Mouse (Mus musculus): ENCODE results near the gene Abhd12b. TPM values are rescaled to one million over a fixed set of nuclear protein-coding genes. Genes with fewer than 3 reads are reported as not detected.

Gene Abhd12b
- polyA plus RNA-seq, 1 experiment from 2014 or later = not detected

GRCm38 (mm10) chr12:70192267-70192727 lies 38.4 kb downstream of the Abhd12b start:
- Histone ChIP-seq H3K4me1 (peaks cover 15% of the 10 kb centered on the region), H3K27me3 (ENCODE audit: low read depth, poor library complexity, severe bottlenecking) (no peaks in the 10 kb centered on the region), H3K36me3 (no peaks in the 10 kb centered on the region), H3K27ac (peak overlapping the region; percentile 70), H3K9me3 (replicated peaks) (no peaks in the 10 kb centered on the region), H3K4me3 (peak overlapping the region; percentile 44)
- DNase-seq (ENCODE audit: low spot score) = peak; percentile 35
- 34% methylated on average over 19 of the region's 19 CpGs for WGBS

DNA sequence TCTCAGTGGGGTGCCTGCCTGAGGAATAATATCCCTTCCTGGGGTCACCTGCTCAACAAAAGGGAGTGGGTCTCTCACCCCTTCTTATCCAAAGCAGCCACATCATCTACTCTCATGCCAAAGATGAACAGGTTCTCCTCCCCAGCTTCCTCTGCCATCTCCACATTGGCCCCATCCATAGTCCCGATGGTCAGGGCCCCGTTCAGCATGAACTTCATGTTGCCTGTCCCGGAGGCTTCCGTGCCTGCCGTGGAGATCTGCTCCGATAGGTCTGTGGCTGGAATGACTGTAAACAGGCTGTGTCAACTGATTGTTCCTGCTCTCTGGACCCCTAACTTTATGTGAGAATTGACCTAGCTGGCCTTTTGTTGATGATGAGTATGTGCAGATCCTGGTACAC lies 41.5 kb downstream of the Abhd12b start:
- Histone ChIP-seq H3K36me3 (no peaks in the 10 kb centered on the region), H3K4me3 (no peak overlapping the region), H3K9me3 (replicated peaks) (no peaks in the 10 kb centered on the region), H3K4me1 (peaks cover 15% of the 10 kb centered on the region), H3K27ac (no peak overlapping the region), H3K27me3 (ENCODE audit: low read depth, poor library complexity, severe bottlenecking) (no peaks in the 10 kb centered on the region)
- DNase-seq (ENCODE audit: low spot score) = no peak
- WGBS = 94% methylated on average over 6 of the region's 6 CpGs

- no peak for DNase-seq (ENCODE audit: low spot score)
- no peaks in the 10 kb centered on the region for H3K36me3 ChIP-seq
- 94% methylated on average over 5 of the region's 5 CpGs for WGBS
- H3K27ac ChIP-seq = no peak overlapping the region
- no peak overlapping the region for H3K4me3 ChIP-seq
- no peaks in the 10 kb centered on the region for H3K27me3 ChIP-seq (ENCODE audit: low read depth, poor library complexity, severe bottlenecking)
- no peaks in the 10 kb centered on the region for H3K9me3 ChIP-seq (replicated peaks)
- H3K4me1 ChIP-seq = peaks cover 15% of the 10 kb centered on the region
These were observed 42.4 kb downstream of the Abhd12b start for GRCm38 (mm10) chr12:70196341-70196740.

DNA sequence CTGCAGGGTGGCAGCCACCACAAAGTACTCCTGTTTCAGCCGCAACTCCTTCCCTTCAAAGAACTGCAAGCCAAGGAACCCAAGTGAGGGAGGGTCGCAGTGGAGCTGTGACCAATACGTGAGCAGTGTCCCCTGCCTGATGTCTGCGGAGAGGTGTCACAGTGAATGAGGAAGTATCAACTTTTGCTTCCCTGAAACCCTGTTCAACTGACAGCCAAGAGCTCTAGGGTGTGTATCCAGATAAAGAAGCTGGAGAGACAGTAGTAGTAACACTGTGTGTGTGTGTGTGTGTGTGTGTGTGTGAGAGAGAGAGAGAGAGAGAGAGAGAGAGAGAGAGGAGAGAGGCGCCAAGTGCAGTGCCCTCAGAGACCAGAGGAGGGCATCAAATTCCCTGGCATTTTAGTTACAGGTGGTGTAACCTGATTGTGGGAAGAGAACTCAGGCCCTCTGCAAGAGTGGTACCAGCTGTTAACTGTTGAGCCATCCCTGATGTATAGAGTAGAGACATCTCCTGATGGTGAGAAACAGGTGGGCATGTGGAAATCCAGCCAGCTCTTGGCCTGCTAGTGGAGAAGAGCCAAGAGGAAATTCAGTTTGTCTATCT lies 48.1 kb downstream of the Abhd12b start:
- Histone ChIP-seq H3K27me3 (ENCODE audit: low read depth, poor library complexity, severe bottlenecking) (no peaks in the 10 kb centered on the region), H3K9me3 (replicated peaks) (no peaks in the 10 kb centered on the region)
- no peak for DNase-seq (ENCODE audit: low spot score)

DNA sequence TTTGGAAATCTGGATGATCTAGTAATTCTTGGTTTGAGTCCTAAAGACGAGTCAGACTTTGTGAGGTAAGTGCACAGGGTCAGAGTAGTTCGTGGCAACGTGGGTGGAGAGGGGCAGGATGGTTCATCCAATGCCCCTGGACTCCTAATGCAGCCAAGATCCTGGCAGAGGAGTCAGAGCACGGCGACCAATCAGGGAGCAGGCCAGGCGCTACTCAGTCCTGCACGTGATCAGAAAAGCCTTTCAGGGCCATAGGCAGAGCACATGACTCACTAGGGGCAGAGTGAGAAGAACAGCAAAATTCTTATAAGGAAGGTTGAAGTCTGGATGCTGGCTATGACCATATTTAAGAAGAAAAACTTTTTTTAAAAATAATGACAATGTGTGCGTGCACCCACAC lies 50.5 kb downstream of the Abhd12b start:
- 82% methylated on average over 8 of the region's 8 CpGs for WGBS
- Histone ChIP-seq H3K4me3 (no peak overlapping the region), H3K4me1 (no peaks in the 10 kb centered on the region), H3K27me3 (ENCODE audit: low read depth, poor library complexity, severe bottlenecking) (no peaks in the 10 kb centered on the region), H3K36me3 (no peaks in the 10 kb centered on the region), H3K9me3 (replicated peaks) (no peaks in the 10 kb centered on the region), H3K27ac (no peak overlapping the region)
- DNase-seq (ENCODE audit: low spot score) = no peak

More for the DNA sequence above, 48.1 kb downstream of the Abhd12b start:
- Histone ChIP-seq H3K27ac (no peak overlapping the region), H3K4me1 (no peaks in the 10 kb centered on the region), H3K36me3 (no peaks in the 10 kb centered on the region), H3K4me3 (no peak overlapping the region)
- 74% methylated on average over 5 of the region's 5 CpGs for WGBS

DNA sequence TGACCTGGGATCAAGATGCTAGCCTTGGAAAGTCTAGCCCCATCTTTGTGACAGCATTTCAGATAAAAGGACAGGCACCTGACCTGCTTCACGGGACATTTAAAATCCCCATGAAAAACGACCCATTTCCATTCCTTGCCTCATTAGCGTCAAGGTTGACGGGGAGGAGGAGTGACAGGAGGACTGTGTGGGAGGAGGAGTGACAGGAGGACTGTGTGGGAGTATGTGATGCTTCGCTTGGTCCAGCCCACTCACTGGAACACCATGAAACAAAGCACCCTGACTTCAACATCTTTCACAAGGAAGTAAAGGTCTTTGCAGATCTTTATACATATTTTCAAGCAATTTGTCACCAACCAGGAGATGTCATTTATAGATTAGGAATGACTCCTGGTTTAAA lies 54.3 kb downstream of the Abhd12b start:
- Histone ChIP-seq H3K4me1 (no peaks in the 10 kb centered on the region), H3K36me3 (no peaks in the 10 kb centered on the region), H3K27me3 (ENCODE audit: low read depth, poor library complexity, severe bottlenecking) (no peaks in the 10 kb centered on the region), H3K4me3 (no peak overlapping the region), H3K9me3 (replicated peaks) (no peaks in the 10 kb centered on the region), H3K27ac (no peak overlapping the region)
- no peak for DNase-seq (ENCODE audit: low spot score)
- 68% methylated on average over 5 of the region's 5 CpGs for WGBS

DNA sequence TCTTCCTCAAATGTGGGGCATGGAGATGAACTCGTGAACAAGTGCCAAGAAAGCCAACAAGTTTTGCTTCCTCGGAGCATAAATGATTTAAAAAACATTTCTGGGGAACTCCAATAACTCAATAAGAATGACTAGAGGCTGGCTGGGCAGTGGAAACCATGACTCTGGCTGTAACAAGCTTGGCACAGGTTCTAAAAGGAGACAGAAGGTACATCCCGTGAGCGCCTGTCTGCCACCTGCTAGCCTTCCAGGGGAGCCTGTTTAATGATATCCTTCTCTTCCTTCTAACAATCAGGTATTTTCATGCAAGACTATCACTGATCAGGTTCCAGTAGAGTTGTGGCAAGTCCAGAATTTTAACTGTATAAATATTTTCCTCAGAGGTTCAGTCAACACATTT lies 58.6 kb downstream of the Abhd12b start:
- Histone ChIP-seq H3K36me3 (no peaks in the 10 kb centered on the region), H3K4me3 (no peak overlapping the region), H3K9me3 (replicated peaks) (no peaks in the 10 kb centered on the region), H3K27ac (no peak overlapping the region), H3K4me1 (no peaks in the 10 kb centered on the region), H3K27me3 (ENCODE audit: low read depth, poor library complexity, severe bottlenecking) (no peaks in the 10 kb centered on the region)
- 87% methylated on average over 4 of the region's 4 CpGs for WGBS
- DNase-seq (ENCODE audit: low spot score) = no peak

- no peak for DNase-seq (ENCODE audit: low spot score)
- H3K27ac ChIP-seq = no peak overlapping the region
- H3K27me3 ChIP-seq (ENCODE audit: low read depth, poor library complexity, severe bottlenecking) = no peaks in the 10 kb centered on the region
- no peaks in the 10 kb centered on the region for H3K4me1 ChIP-seq
- 82% methylated on average over 6 of the region's 6 CpGs for WGBS
- no peak overlapping the region for H3K4me3 ChIP-seq
- H3K9me3 ChIP-seq (replicated peaks) = no peaks in the 10 kb centered on the region
- H3K36me3 ChIP-seq = no peaks in the 10 kb centered on the region
These were observed 59.7 kb downstream of the Abhd12b start for GRCm38 (mm10) chr12:70213601-70214000.

- Histone ChIP-seq H3K9me3 (replicated peaks) (no peaks in the 10 kb centered on the region), H3K27me3 (ENCODE audit: low read depth, poor library complexity, severe bottlenecking) (no peaks in the 10 kb centered on the region), H3K27ac (no peak overlapping the region), H3K4me1 (no peaks in the 10 kb centered on the region), H3K4me3 (no peak overlapping the region), H3K36me3 (no peaks in the 10 kb centered on the region)
- no peak for DNase-seq (ENCODE audit: low spot score)
- 88% methylated on average over 8 of the region's 8 CpGs for WGBS
These were observed 60.3 kb downstream of the Abhd12b start for GRCm38 (mm10) chr12:70214281-70214680.

DNA sequence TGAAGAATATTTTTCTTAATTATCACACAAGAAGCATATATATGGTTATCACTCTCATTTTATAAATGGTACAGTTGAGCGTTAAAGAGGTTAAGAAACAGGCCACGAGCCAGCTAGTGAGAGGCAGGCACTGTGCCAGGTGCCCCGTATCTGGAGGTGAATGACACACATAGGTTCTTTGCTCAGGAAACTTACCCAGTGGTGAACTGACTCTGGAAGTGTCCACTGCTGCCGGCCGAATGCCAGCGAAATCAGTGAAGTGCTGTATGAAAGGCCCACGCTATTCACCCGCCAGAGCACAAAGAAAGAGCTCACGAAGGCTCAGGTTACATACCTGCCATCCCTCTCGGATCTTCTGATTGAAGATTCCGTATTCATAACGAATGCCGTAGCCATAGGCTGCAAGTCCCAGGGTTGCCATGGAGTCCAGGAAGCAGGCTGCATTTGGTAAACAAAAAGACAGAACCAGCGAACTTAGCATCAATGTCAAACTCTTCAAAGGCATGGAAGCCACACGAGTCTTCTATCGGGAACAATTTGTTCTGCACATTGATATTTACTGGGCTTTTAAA lies 62.4 kb downstream of the Abhd12b start:
- no peaks in the 10 kb centered on the region for H3K4me1 ChIP-seq
- no peak for DNase-seq (ENCODE audit: low spot score)
- no peaks in the 10 kb centered on the region for H3K9me3 ChIP-seq (replicated peaks)
- 82% methylated on average over 16 of the region's 16 CpGs for WGBS
- no peak overlapping the region for H3K4me3 ChIP-seq
- H3K36me3 ChIP-seq = no peaks in the 10 kb centered on the region
- H3K27me3 ChIP-seq (ENCODE audit: low read depth, poor library complexity, severe bottlenecking) = no peaks in the 10 kb centered on the region
- H3K27ac ChIP-seq = no peak overlapping the region

GRCm38 (mm10) chr12:70218795-70219540 lies 65.0 kb downstream of the Abhd12b start:
- DNase-seq (ENCODE audit: low spot score) = no peak
- Histone ChIP-seq H3K36me3 (no peaks in the 10 kb centered on the region), H3K9me3 (replicated peaks) (no peaks in the 10 kb centered on the region), H3K4me1 (no peaks in the 10 kb centered on the region), H3K27ac (no peak overlapping the region), H3K27me3 (ENCODE audit: low read depth, poor library complexity, severe bottlenecking) (no peaks in the 10 kb centered on the region), H3K4me3 (no peak overlapping the region)
- 87% methylated on average over 8 of the region's 8 CpGs for WGBS

DNA sequence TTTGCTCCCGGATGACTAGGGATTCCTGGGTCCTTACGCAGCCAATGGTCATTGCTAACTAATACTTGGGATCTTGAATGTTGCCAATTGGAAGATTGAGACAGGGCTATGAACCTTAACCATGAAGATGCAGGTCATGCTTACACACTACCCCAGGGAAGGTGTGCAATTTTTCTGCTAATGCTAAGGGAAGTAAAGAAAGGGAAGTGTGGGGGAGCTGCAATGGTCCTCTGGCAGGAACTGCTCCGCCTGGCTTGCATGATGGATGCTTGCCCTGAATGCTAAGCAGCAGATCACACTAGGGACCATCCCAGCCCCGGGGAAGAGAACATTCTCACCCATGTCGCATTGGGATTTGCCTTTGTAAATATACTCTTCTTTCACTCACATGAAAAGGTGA lies 67.5 kb downstream of the Abhd12b start:
- DNase-seq (ENCODE audit: low spot score) = no peak
- Histone ChIP-seq H3K27me3 (ENCODE audit: low read depth, poor library complexity, severe bottlenecking) (peaks cover 9% of the 10 kb centered on the region), H3K9me3 (replicated peaks) (no peaks in the 10 kb centered on the region), H3K4me1 (peaks cover under 1% of the 10 kb centered on the region), H3K4me3 (no peak overlapping the region), H3K27ac (no peak overlapping the region), H3K36me3 (no peaks in the 10 kb centered on the region)
- WGBS = 82% methylated on average over 5 of the region's 5 CpGs

DNA sequence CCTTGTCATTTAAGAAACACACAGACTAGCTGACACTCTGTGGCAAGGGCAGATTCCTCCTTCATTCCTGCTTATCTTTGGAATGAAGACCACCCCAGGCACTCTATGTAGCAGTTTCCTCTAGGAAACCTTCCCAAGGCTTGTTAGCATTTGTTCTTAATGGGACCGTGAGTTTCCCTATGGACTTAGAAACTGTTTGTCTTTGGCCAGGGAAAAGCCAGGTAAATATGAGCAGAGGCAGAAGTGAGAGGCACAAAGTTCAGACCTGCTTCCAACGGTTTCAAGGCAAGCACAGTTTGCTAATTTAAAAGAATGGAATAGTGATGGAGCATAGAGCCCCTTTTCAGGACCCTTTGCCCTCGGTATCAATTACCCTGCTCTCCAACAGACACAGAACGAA lies 69.4 kb downstream of the Abhd12b start:
- Histone ChIP-seq H3K27ac (no peak overlapping the region), H3K9me3 (replicated peaks) (no peaks in the 10 kb centered on the region), H3K27me3 (ENCODE audit: low read depth, poor library complexity, severe bottlenecking) (peaks cover 24% of the 10 kb centered on the region), H3K36me3 (no peaks in the 10 kb centered on the region), H3K4me1 (peaks cover 17% of the 10 kb centered on the region), H3K4me3 (no peak overlapping the region)
- no peak for DNase-seq (ENCODE audit: low spot score)
- 78% methylated on average over 4 of the region's 4 CpGs for WGBS
